Mouse (Mus musculus) kidney, postnatal 10 days (tissue): ENCODE results near the gene Gp1ba.

ENCODE experiments used
- DNase-seq: peaks from one replicate; pipeline ENCODE4 v3.0.0; 2021; ENCODE audit warnings: mixed read lengths

The Gp1ba gene

GRCm38 (mm10) chr11:70629557-70629956 lies 9.4 kb upstream of the Gp1ba start:
- DNase-seq, result peak; percentile 28

DNA sequence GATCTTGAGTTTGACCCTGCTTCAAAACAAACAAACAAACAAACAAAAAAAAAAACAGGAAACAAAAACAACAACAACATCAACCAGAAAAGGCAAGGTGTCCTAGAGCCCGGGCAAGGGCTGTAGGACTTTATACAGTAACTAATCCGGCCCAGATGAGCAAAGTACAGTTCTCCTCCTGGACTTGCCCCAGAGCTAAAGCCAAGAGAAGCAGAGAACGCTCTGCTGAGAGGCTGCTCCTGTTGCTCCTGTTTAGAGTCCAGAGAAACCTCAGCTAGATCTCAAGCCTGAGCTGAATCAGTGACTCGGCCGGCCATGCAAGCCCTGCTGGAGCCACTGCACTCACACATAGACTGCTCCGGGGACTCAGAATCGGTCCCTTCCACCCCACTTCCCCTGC lies 8.8 kb upstream of the Gp1ba start:
- DNase-seq, result peak; percentile 51

DNA sequence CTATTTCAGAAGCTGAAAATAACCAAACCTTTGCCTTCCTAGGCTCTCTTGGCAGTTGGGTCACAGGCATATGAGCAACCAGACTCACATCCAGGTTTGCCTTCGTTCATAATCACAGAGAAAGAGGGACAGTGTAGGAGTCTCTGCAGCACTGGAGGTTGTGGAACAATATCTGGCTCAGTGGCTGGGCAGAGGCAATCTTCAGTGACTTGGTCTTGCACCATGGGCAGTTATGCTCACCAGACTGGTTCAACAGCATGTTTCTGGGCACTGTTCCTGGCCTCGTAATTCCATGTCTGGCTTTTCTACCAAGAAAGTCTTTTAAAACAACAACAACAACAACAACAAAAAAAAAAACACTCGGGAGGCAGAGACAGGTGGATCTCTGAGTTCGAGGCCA lies 3.3 kb upstream of the Gp1ba start:
- no peak for DNase-seq

DNA sequence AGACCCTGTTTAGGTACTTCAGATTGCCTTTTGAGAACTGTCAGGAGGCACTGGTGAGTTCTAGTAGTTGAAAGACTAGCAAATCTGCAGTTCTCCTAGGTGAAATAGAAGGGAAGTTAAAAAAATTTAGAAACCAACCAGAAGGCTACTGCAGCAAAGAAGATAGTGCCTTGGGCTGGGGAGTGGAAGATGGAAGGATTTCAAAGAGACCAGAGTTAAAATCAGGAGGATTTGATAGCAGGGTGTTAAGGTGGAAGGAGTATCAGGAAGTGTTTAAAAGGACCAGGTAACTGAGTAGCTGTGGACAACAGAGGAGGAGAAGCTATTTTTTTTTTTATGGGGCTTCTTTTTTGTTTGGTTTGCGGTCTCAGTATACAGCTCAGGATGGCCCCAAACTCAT lies 1.2 kb upstream of the Gp1ba start:
- DNase-seq, result no peak

DNA sequence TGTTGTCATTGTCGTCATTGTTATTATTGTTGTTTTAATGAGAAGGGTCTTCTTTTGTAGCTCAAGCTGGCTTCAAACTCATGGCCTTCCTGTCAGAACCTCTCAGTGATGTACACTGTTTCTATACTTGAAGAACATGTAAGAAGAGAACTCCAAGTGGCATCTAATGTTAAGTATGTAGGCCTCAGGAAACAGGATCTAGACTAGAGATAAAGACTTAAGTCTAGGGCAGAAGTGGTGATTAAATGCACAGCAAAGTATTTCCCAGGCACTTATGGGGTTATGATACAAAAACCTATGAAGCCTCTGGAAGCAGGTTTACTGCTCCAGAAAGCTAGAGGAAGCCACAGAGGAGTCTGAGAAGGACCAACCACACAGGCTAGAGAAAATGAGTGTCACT lies 629 bp upstream of the Gp1ba start:
- DNase-seq, result no peak

DNA sequence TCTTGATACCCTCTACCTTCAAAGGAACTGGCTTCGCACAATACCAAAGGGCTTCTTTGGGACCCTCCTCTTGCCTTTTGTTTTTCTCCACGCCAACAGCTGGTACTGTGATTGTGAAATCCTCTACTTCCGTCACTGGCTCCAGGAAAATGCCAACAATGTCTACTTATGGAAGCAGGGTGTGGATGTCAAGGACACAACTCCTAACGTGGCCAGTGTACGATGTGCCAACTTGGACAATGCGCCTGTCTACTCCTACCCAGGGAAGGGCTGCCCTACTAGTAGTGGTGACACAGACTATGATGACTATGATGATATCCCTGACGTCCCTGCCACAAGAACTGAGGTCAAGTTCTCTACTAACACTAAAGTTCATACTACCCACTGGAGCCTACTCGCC lies 1.1 kb downstream of the Gp1ba start:
- DNase-seq, result no peak

DNA sequence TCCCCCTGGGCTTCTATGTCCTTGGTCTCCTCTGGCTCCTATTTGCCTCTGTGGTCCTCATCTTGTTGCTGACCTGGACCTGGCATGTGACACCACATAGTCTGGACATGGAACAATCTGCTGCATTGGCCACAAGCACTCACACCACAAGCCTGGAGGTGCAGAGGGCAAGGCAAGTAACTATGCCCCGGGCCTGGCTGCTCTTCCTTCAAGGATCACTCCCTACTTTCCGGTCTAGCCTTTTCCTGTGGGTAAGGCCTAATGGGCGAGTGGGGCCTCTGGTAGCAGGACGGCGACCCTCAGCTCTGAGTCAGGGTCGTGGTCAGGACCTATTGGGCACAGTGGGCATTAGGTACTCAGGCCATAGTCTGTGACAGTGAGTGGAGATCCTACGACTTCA lies 2.3 kb downstream of the Gp1ba start:
- no peak for DNase-seq

GRCm38 (mm10) chr11:70643051-70643450 lies 4.1 kb downstream of the Gp1ba start:
- no peak for DNase-seq

DNA sequence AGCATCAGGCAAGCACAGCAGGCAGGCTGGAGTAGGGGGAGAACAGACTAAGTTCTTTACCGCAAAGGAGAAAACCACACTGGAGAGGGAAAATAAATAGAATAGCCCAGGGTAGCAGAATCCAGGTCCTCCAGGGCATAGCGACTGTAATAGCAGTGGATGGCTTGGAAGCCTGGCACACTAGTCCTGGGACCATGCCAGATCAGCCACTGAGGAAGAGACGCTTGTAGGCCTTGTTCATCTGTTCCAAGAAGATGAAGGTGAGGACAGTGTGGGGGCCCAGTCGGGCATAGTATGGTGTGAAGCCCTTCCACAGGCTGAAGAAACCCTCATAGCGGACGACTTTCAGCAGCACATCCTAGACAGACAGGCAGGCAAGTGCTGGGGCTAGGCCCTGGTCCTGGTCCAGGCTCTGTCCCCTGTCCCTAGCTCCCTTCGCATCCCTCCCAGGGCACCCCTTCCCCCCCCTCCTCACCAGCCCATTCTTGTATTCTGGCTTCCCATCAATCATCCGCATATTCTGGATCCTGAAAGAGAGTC lies 5.7 kb downstream of the Gp1ba start:
- DNase-seq, result no peak

DNA sequence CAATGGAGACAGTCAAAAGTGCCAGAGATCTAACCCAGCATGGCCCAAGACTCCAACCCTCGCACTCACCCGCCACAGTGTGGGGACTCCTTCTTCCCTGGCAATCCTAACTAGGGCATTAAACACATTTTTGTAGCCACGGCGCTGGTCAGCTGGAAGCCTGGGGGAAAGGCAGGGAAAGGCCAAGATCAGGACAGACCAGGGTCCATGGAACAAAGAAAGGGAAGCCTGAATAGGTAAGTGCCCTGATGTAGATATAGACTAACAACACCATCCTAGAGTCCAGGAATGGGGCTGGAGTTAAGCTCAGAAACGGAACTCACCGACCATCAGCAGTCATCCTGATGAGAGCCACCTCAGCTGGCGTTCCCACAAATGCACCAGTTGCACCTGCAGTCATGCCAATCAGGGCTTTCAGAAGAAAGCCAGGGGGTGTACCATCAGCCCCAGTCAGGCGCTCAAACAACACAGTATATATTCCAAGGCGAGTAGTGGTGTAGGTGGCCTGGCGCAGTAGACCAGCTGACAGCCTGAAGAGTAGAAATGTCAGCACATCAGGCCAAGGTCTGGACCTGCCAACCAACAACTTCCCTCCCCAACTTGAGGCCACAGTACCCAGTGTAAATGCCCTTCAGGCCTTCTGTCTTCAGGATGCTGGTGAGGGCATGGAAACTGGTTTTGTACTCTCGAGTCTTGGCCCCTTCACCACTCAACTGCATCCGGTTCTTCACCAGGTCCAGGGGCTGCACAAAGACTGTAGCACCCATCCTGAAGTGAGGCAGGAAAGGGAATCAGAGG lies 6.7 kb downstream of the Gp1ba start:
- no peak for DNase-seq

DNA sequence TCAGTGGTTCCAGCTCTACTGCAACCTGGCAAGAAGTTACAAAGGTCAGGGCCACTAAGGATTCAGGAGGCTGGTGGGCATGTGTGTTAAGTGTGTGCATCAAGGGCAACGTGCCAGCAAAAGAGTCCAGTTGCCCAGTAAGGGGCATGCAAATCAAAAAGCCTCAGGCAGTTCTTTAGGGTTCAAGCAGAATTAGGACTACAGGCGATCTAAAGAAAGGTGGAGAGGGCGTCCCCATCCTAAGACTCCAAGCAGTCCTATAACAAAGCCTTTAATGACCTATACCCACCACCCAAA lies 7.3 kb downstream of the Gp1ba start:
- DNase-seq, result peak; percentile 67

DNA sequence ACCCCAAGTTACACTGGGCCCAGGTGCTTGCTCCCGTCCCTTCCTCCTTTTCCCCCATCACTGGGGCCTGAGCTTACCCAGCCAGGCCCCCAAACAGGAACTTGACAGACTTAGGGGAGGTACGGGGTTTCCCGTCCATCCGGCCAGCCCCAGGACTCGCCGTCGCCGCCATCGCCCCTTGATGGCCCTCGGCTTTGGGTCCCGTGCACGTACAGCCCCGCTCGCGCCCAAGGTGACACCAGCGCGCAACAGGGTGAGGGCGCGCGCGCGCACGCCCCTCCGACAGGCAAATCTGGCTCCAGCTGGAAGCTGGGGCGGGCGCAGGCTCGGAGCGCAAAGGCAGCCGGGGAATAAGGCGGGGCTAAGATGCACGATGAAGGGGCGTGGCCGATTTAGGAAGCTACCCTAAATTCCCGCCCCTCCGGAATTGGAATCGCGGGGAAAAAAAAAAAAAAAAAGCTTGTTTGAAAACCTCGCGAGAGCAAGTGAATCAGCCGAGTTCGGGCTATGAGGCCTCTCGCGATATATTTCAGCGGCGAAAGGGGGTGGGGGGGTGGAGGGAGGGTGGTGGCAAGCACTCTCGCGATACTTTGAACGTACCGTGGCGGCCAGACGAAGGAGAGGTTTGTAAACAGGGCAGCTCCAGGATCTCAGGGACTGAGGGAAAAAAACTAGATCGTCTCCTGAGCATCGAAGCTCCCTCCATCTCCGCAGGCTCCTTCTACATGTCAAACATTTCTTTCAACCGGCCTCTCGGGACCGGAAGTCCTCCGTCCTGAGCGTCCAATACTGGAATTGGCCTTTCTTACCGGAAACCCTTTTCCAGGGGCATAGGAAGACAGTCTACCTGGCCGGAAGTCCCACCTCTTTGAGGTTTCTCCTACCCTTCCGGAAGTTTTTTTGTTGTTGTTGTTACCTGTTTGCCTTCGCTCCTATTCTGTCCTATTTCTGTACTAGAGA lies 8.0 kb downstream of the Gp1ba start, which contains the start of the genes Rnf167 and Slc25a11:
Rnf167 (plus strand) TSS at position 545 of the 960 bp plus-strand sequence.
Slc25a11 (minus strand) TSS at position 789 of the 960 bp plus-strand sequence.
- peak; percentile 99 for DNase-seq

- peak; percentile 65 for DNase-seq
These were observed 8.9 kb downstream of the Gp1ba start for GRCm38 (mm10) chr11:70647716-70648420.

GRCm38 (mm10) chr11:70648512-70648911 lies 9.6 kb downstream of the Gp1ba start:
- no peak for DNase-seq

GRCm38 (mm10) chr11:70649185-70649734 lies 10.3 kb downstream of the Gp1ba start:
- DNase-seq, result no peak

- DNase-seq, result no peak
These were observed 11.6 kb downstream of the Gp1ba start for GRCm38 (mm10) chr11:70650322-70651175.

DNA sequence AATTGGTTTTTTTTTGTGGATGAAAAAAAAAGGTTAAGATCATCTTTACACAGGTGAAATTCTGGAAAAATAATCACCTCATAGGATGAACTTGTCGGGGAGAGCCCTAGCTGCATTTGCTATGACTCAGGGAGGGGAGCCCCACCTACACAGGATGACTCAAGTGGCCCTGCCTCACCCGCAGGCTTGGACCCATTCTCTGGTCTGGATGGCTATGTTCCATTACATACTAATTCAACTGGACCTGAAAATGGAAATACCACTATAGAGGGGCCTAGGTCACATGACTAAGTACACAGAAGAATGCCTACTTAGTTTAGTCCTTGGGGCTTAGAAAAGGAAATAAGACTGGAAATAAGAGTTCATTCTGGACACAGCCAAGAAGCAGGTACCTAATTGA lies 12.5 kb downstream of the Gp1ba start:
- DNase-seq, result no peak

GRCm38 (mm10) chr11:70652029-70652883 lies 13.3 kb downstream of the Gp1ba start:
- no peak for DNase-seq

- DNase-seq, result no peak
These were observed 14.0 kb downstream of the Gp1ba start for GRCm38 (mm10) chr11:70652884-70653344.
